Mouse (Mus musculus) limb, embryonic 12.5 days (tissue): ENCODE measurements around the gene Foxo3. TPM values are rescaled to one million over a fixed set of nuclear protein-coding genes. Genes with fewer than 3 reads are reported as not detected.

Experiments
- ATAC-seq: fragments of 200-750 bp; cut with Nextera tagmentation; 2 replicates; pipeline ENCODE4 v1.8.0; 2017; ENCODE audit warnings: low read depth, moderate TSS enrichment; ENCODE audit not compliant: insufficient number of reproducible peaks, insufficient read depth, low FRiP score, low TSS enrichment
- H3K27ac ChIP-seq: fragments of 300-500 bp; sonication (generic); 2 replicates; pipeline ENCODE4 v1.5.1; 2016; ENCODE audit warnings: mild to moderate bottlenecking, moderate library complexity
- H3K27me3 ChIP-seq: fragments of 300-500 bp; sonication (generic); 2 replicates; pipeline ENCODE4 v1.6.1; 2016; ENCODE audit warnings: mild to moderate bottlenecking, moderate library complexity
- H3K36me3 ChIP-seq: fragments of 300-500 bp; sonication (generic); 2 replicates; pipeline ENCODE4 v1.6.1; 2016; ENCODE audit warnings: mild to moderate bottlenecking, moderate library complexity
- H3K4me1 ChIP-seq: fragments of 300-500 bp; sonication (generic); replicated peaks from 2 replicates; pipeline ENCODE4 v1.6.1; 2016
- H3K4me2 ChIP-seq: fragments of 300-500 bp; sonication (generic); 2 replicates; pipeline ENCODE4 v1.6.1; 2016; ENCODE audit warnings: mild to moderate bottlenecking, moderate library complexity
- H3K4me3 ChIP-seq: fragments of 300-500 bp; sonication (generic); replicated peaks from 2 replicates; pipeline ENCODE4 v1.5.1; 2016; ENCODE audit warnings: mild to moderate bottlenecking
- H3K9ac ChIP-seq: fragments of 300-500 bp; sonication (generic); replicated peaks from 2 replicates; pipeline ENCODE4 v1.6.1; 2016; ENCODE audit warnings: mild to moderate bottlenecking, moderate library complexity
- H3K9me3 ChIP-seq: fragments of 300-500 bp; sonication (generic); 2 replicates; pipeline ENCODE4 v1.6.1; 2016; ENCODE audit warnings: mild to moderate bottlenecking, moderate library complexity
- WGBS: fragments of 180-500 bp; shearing (Covaris S2); methylation state at CpG from one replicate; pipeline ENCODE4 v1.1.7; 2016; 5-methylcytosine and 5-hydroxymethylcytosine counted together
- polyA plus RNA-seq: library from polyadenylated mRNA; unstranded; fragments of >200 nt; fragmentation: Nextera tagmentation; extraction: Ambion mirVana; gene quantifications from 2 replicates; pipeline ENCODE4 v1.2.1, GENCODE M21; 2016

Foxo3 gene
- polyA plus RNA-seq, 1 experiment from 2014 or later, result 6.3 TPM

DNA sequence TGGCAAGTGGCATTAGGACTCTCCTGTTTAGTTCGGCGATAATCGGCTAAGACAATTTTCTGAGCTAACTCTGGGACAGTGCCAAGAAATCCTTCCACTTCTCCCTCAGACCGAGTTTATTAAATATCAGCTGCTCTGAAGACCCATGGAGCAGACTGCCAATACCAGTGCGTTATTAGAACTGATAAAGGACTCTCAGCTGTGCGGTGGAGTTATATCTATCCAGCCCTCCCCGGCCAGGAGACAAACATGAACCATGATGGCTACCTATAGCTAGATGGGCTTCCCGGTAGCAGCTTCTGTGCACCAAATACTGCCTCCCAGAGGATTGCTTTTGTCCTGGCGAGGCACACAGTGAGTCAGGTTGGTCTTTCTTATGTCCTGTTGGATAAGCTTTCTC lies 134.5 kb downstream of the Foxo3 start:
- Histone ChIP-seq H3K27me3 (no peaks in the 10 kb centered on the region), H3K4me1 (0 out of 2 replicates have a peak, but pooled peaks cover 13% of the 10 kb centered on the region), H3K27ac (no peak overlapping the region), H3K9me3 (no peaks in the 10 kb centered on the region), H3K9ac (no peak overlapping the region), H3K4me2 (no peak overlapping the region), H3K4me3 (no peak overlapping the region), H3K36me3 (no peaks in the 10 kb centered on the region)
- 85% methylated on average over 9 of the region's 9 CpGs for WGBS
- no peak for ATAC-seq

GRCm38 (mm10) chr10:42139749-42140148 lies 136.8 kb downstream of the Foxo3 start:
- 79% methylated on average over 1 of the region's 1 CpGs for WGBS
- no peaks in the 10 kb centered on the region for H3K27me3 ChIP-seq
- no peak overlapping the region for H3K27ac ChIP-seq
- H3K36me3 ChIP-seq, result no peaks in the 10 kb centered on the region
- H3K9me3 ChIP-seq, result no peaks in the 10 kb centered on the region
- ATAC-seq, result no peak
- H3K4me3 ChIP-seq, result no peak overlapping the region
- H3K4me2 ChIP-seq, result no peak overlapping the region
- H3K9ac ChIP-seq, result no peak overlapping the region
- H3K4me1 ChIP-seq, result 0 out of 2 replicates have a peak, but pooled peaks cover 6% of the 10 kb centered on the region

DNA sequence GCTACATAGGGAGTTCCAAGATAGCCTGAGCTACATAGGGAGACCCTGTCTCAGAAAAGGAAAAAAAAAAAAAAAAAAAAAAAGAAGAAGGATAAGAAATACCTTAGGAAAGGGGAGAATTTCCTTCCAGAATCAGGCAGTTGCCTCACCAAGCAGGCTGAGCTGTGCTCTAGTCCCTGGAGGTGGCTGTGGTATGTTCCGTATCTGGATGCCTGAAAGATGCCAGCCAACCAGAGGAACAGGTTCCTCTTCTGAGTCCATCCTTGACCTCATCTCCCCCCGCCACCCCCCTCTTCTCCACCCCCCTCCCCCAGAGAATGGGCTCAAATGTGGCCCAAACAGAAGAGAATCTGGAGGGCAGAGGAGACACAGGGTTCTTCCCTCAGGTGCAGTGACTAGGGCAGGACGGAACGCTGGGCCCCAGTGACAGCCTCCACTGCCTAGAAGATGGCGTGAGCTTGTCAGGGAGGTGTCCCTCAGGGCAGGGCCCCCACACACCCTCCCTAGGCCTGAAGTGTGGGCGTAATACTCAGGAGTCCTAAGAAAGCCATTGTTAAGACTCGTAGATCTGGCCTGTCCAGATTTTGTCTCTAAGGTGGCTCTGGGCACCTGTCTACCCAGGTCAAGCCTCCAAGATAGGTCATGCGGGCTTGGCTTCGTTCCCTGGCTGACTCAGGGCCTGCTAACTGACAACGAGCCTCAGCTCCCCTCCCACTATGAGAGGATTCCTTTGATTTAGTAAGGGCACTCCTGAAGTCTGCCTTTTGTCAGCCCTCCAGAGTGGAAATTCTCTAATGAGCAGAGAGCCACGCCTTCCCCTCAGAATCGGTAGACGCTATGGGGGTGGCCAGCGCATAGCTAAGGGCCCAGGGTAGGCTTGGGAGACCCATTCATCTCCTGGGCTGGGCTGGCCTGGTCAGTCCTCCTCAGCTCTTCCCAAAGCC lies 141.5 kb downstream of the Foxo3 start:
- ATAC-seq, result no peak
- 68% methylated on average over 14 of the region's 14 CpGs for WGBS
- Histone ChIP-seq H3K4me2 (no peak overlapping the region), H3K27ac (no peak overlapping the region), H3K4me3 (no peak overlapping the region), H3K27me3 (no peaks in the 10 kb centered on the region), H3K9me3 (no peaks in the 10 kb centered on the region), H3K9ac (no peak overlapping the region), H3K4me1 (no peaks in the 10 kb centered on the region), H3K36me3 (no peaks in the 10 kb centered on the region)

Other genes with a start within 250 kb of the Foxo3 start
- gene Afg1l, start 201.8 kb upstream of the Foxo3 start, polyA plus RNA-seq, result 5.3 and 5.4 TPM in 2 replicates
- gene Snx3, start 225.3 kb upstream of the Foxo3 start, polyA plus RNA-seq, result 243 and 244 TPM in 2 replicates